Mouse (Mus musculus): ENCODE results near the gene Zfp579.

GRCm38 (mm10) chr7:4948386-4948785, 47.6 kb downstream of the Zfp579 start:
- no peak for TF ChIP-seq CTCF (IDR thresholded peaks at IDR 0.05; ENCODE audit: low read depth, low read length)
- no peak for TF ChIP-seq POLR2A (IDR thresholded peaks at IDR 0.05; ENCODE audit: extremely low read depth, insufficient read depth, low read length)

All from liver, adult 2 months (tissue).